Mouse (Mus musculus): Measurements from ENCODE around the gene Klrb1a. TPM values are rescaled to one million over a fixed set of nuclear protein-coding genes. Genes with fewer than 3 reads are reported as not detected.

Klrb1a gene
- polyA plus RNA-seq, 1 experiment from 2014 or later, result not detected

Other genes starting within 250 kb of the Klrb1a start
- 0.59 and 1.0 TPM in 2 replicates for gene Tex52, start 248.1 kb downstream of the Klrb1a start, polyA plus RNA-seq (2014; fragmentation: Nextera tagmentation; extraction: Ambion mirVana)
- not detected in 2 replicates for gene Gm44596, start 248.0 kb downstream of the Klrb1a start, polyA plus RNA-seq (2014; fragmentation: Nextera tagmentation; extraction: Ambion mirVana)
- gene Nrip2, start 224.2 kb downstream of the Klrb1a start, polyA plus RNA-seq (2014; fragmentation: Nextera tagmentation; extraction: Ambion mirVana), result 8.8 and 10.1 TPM in 2 replicates
- 42.1 and 43.3 TPM in 2 replicates for gene Itfg2, start 198.6 kb downstream of the Klrb1a start, polyA plus RNA-seq (2014; fragmentation: Nextera tagmentation; extraction: Ambion mirVana)
- gene Fkbp4, start 184.9 kb downstream of the Klrb1a start, polyA plus RNA-seq (2014; fragmentation: Nextera tagmentation; extraction: Ambion mirVana), result 313 and 363 TPM in 2 replicates
- gene Pzp, start 96.8 kb downstream of the Klrb1a start, polyA plus RNA-seq (2014; fragmentation: Nextera tagmentation; extraction: Ambion mirVana), result 0.20 and 0.21 TPM in 2 replicates
- gene A2ml1, start 41.9 kb downstream of the Klrb1a start, polyA plus RNA-seq (2014; fragmentation: Nextera tagmentation; extraction: Ambion mirVana), result 0.43 and 1.00 TPM in 2 replicates
- gene Clec2h, start 38.9 kb upstream of the Klrb1a start, polyA plus RNA-seq (2014; fragmentation: Nextera tagmentation; extraction: Ambion mirVana), result not detected in 2 replicates
- gene Klrb1, start 99.5 kb upstream of the Klrb1a start, polyA plus RNA-seq (2014; fragmentation: Nextera tagmentation; extraction: Ambion mirVana), result 0.45 and 0.94 TPM in 2 replicates
- gene Klrb1c, start 165.7 kb upstream of the Klrb1a start, polyA plus RNA-seq (2014; fragmentation: Nextera tagmentation; extraction: Ambion mirVana), result not detected in 2 replicates
- not detected in 2 replicates for gene Gm44511, start 202.8 kb upstream of the Klrb1a start, polyA plus RNA-seq (2014; fragmentation: Nextera tagmentation; extraction: Ambion mirVana)
- 0.09 and 0.14 TPM in 2 replicates for gene Klrb1b, start 202.8 kb upstream of the Klrb1a start, polyA plus RNA-seq (2014; fragmentation: Nextera tagmentation; extraction: Ambion mirVana)

Measured in midbrain, embryonic 14.5 days (tissue).